Mouse (Mus musculus) myocyte (in vitro differentiated cells): ENCODE data around the gene Sppl3. TPM values are rescaled to one million over a fixed set of nuclear protein-coding genes. Genes with fewer than 3 reads are reported as not detected.
"Not testable (repeated sequence)": the region's sequence is repeated elsewhere in the genome, so short reads cannot be mapped to it uniquely, and the experiment has no call there.

Source experiments
- H3K27me3 ChIP-seq: one replicate; pipeline ENCODE4 v1.6.1; 2011; ENCODE audit not compliant: control insufficient read depth, insufficient read depth, insufficient read length
- H3K36me3 ChIP-seq: one replicate; pipeline ENCODE4 v1.6.1; 2011; ENCODE audit not compliant: control insufficient read depth, insufficient read depth
- H3K4me2 ChIP-seq: one replicate; pipeline ENCODE4 v1.6.1; 2011; ENCODE audit warnings: low read depth, control low read depth
- H3K4me3 ChIP-seq: one replicate; pipeline ENCODE4 v1.5.1; 2011; ENCODE audit warnings: mild to moderate bottlenecking, control low read depth, moderate library complexity
- H3K79me2 ChIP-seq: one replicate; pipeline ENCODE4 v1.6.1; 2011; ENCODE audit not compliant: control insufficient read depth, insufficient read depth
- H3ac ChIP-seq: one replicate; pipeline ENCODE4 v1.6.1; 2011; ENCODE audit not compliant: control insufficient read depth, insufficient read length
- CEBPB ChIP-seq: IDR thresholded peaks from 2 replicates; pipeline ENCODE4 v1.6.1; 2011; ENCODE audit warnings: mild to moderate bottlenecking, moderate library complexity; ENCODE audit not compliant: poor library complexity, insufficient read depth, severe bottlenecking
- E2F4 ChIP-seq: IDR thresholded peaks from one replicate; pipeline ENCODE4 v1.6.1; 2011; ENCODE audit warnings: mild to moderate bottlenecking, control low read depth, moderate library complexity; ENCODE audit not compliant: insufficient read depth
- MAX ChIP-seq: IDR thresholded peaks from one replicate; pipeline ENCODE4 v1.6.1; 2011; ENCODE audit warnings: low read depth, mild to moderate bottlenecking, control low read depth
- MYOD1 ChIP-seq, 3 experiments: IDR thresholded peaks; one replicate each; pipeline ENCODE4 v1.6.1; 2011; ENCODE audit warnings: control low read depth in 2 of 3, low read depth in 2 of 3, mild to moderate bottlenecking in 2 of 3, moderate library complexity in 1 of 3; ENCODE audit not compliant: insufficient read length in 2 of 3, control insufficient read depth in 1 of 3
- MYOG ChIP-seq, 3 experiments: IDR thresholded peaks; one replicate each; pipeline ENCODE4 v1.6.1; 2011; ENCODE audit warnings: control low read depth in 2 of 3, low read depth in 2 of 3, mild to moderate bottlenecking in 2 of 3; ENCODE audit not compliant: insufficient read length in 2 of 3, control insufficient read depth in 1 of 3, insufficient read depth in 1 of 3
- POLR2A ChIP-seq: IDR thresholded peaks from one replicate; pipeline ENCODE4 v1.6.1; 2011; ENCODE audit warnings: low read depth, mild to moderate bottlenecking, control low read depth, moderate library complexity; ENCODE audit not compliant: insufficient read length
- POLR2AphosphoS2 ChIP-seq: IDR thresholded peaks from one replicate; pipeline ENCODE4 v1.6.1; 2011; ENCODE audit warnings: low read depth, control low read depth; ENCODE audit not compliant: insufficient read length
- REST ChIP-seq: IDR thresholded peaks from one replicate; pipeline ENCODE4 v1.6.1; 2011; ENCODE audit warnings: mild to moderate bottlenecking, control low read depth, moderate library complexity; ENCODE audit not compliant: insufficient read depth, insufficient read length
- SRF ChIP-seq: IDR thresholded peaks from one replicate; pipeline ENCODE4 v1.6.1; 2011; ENCODE audit warnings: low read depth; ENCODE audit not compliant: control insufficient read depth, insufficient read length
- TCF12 ChIP-seq: IDR thresholded peaks from one replicate; pipeline ENCODE4 v1.6.1; 2011; ENCODE audit warnings: mild to moderate bottlenecking, control low read depth; ENCODE audit not compliant: poor library complexity, insufficient read depth, severe bottlenecking
- TCF3 ChIP-seq: IDR thresholded peaks from one replicate; pipeline ENCODE4 v1.6.1; 2011; ENCODE audit warnings: low read depth, control low read depth; ENCODE audit not compliant: insufficient read length
- USF1 ChIP-seq: IDR thresholded peaks from one replicate; pipeline ENCODE4 v1.6.1; 2011; ENCODE audit warnings: low read depth, mild to moderate bottlenecking, control low read depth, moderate library complexity
- polyA plus RNA-seq: library from polyadenylated mRNA; unstranded; fragments of >200 nt; fragmentation: generic; extraction: Trizol; gene quantifications from one replicate; pipeline ENCODE4 v1.2.1, GENCODE M21; 2012; ENCODE audit warnings: missing spikeins

Sppl3 gene
- polyA plus RNA-seq, 1 experiment = 24.9 TPM

DNA sequence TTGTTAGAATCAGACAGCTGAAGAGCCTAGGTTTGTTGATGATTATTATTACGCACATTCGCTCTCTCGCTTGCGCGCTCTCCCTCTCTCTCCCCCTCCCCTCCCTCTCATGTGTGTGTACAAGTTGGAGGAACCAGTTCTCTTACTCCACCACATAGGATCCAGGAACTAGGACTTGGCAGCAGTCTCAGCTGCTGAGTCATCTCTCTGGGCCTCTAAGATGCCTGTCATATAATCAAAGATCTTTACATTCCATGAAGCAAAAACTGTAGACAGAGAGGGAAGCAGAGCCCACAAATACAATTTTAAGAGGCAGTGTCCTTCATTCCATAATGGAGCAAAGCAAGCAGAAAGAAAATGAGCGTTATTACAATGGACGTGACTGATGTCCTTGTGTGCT, 61.2 kb downstream of the Sppl3 start:
- Histone ChIP-seq H3ac (no peak overlapping the region), H3K4me2 (no peak overlapping the region), H3K79me2 (peaks cover 44% of the 10 kb centered on the region), H3K36me3 (no peaks in the 10 kb centered on the region), H3K4me3 (no peak overlapping the region), H3K27me3 (no peaks in the 10 kb centered on the region)
- TF ChIP-seq REST (no peak), MYOD1 (IDR thresholded peaks at IDR 0.05; ENCODE audit: control insufficient read depth in 1 of 3, insufficient read length in 2 of 3, low read depth in 2 of 3) (no peak), TCF3 (no peak), SRF (no peak), MAX (no peak), USF1 (no peak), POLR2AphosphoS2 (no peak), E2F4 (no peak), POLR2A (no peak), MYOG (IDR thresholded peaks at IDR 0.05; ENCODE audit: control insufficient read depth in 1 of 3, insufficient read depth in 1 of 3, insufficient read length in 2 of 3, low read depth in 2 of 3) (no peak), TCF12 (no peak), CEBPB (no peak)

DNA sequence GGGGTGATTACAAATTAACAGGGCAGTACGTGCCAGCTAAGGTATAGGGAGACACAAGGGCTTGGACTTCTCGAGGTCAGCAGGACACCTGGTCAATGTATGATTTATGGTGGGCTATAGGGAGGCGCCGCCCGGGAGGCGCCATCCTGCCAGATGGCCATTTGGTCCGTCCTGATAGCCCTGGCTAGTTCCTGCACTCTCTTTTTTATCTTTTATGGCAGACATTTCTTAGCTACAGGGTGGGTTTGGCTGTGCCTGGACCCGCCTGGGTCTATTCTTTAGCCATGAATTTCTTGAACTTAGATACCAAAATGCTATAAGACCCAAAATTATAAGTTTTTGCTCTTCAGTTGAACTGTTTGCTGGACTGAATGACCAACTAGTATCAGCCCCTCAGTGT, 62.4 kb downstream of the Sppl3 start:
- H3ac ChIP-seq, H3K36me3 ChIP-seq, H3K4me3 ChIP-seq, H3K4me2 ChIP-seq, H3K27me3 ChIP-seq: not testable (repeated sequence)
- H3K79me2 ChIP-seq = peaks cover 44% of the 10 kb centered on the region

DNA sequence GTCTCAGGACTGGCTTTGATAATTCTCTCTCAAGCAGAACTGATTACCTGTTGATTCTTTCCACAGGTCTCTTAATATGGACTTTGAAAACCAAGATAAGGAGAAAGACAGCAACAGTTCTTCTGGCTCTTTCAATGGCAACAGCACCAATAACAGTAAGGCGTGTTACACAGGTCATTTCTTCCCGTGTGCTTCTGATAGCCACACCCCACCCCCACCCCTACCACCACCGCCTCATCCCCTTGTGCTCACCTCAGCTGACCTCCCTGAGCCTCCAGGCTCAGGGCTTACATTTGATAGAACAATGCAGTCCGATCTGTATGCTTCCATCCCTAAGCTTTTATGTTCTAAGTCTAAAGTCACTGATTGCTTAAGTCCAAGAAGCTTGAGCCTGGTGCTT, 63.8 kb downstream of the Sppl3 start:
- H3K79me2 ChIP-seq = peaks cover 36% of the 10 kb centered on the region
- no peak overlapping the region for H3K4me2 ChIP-seq
- no peak overlapping the region for H3K4me3 ChIP-seq
- H3K36me3 ChIP-seq = no peaks in the 10 kb centered on the region
- no peak for TF ChIP-seq TCF3
- no peak for TF ChIP-seq USF1
- TF ChIP-seq SRF = no peak
- TF ChIP-seq MYOD1 (IDR thresholded peaks at IDR 0.05; ENCODE audit: control insufficient read depth in 1 of 3, insufficient read length in 2 of 3, low read depth in 2 of 3) = no peak
- TF ChIP-seq CEBPB = no peak
- no peaks in the 10 kb centered on the region for H3K27me3 ChIP-seq
- H3ac ChIP-seq = no peak overlapping the region

DNA sequence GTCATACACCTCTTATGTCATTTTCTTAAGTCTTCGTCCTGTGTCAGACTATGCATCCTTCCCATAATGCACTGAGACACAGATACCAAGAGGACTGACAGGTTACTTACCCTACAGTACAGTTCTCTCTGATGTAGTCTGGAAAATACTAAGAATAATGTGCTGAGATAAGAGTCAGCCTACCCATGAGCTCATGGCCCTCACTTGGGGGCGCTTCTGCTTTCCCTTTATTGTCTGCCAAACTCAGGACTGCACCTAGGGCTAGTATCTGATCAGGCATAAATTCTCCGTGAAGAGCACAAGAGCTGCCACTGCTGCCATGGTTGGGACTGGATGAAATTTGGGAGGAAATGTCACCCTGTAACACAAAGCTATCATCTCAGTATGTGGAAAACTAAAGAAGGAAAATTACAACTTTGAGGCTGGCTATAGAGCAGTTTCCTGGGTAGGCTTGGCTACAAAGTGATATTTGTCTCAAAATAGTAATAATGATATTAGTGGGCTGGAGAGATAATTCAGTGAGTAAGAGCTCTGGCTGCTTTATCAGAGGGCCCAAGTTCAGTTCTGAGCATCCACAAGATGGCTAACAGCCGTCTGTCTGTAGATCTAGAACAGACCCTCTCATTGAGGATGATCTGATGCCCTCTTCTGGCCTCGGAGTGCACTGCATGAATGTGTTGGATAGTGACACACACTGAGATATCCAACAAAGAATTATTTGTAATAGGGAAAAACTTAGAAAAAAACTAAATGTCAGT, 65.4 kb downstream of the Sppl3 start:
- H3K36me3 ChIP-seq = no peaks in the 10 kb centered on the region
- H3K79me2 ChIP-seq = peaks cover 25% of the 10 kb centered on the region
- H3ac ChIP-seq = no peak overlapping the region
- no peak overlapping the region for H3K4me2 ChIP-seq
- no peaks in the 10 kb centered on the region for H3K27me3 ChIP-seq
- no peak overlapping the region for H3K4me3 ChIP-seq
- no peak for TF ChIP-seq CEBPB
- TF ChIP-seq TCF12 = no peak
- TF ChIP-seq MYOG (IDR thresholded peaks at IDR 0.05; ENCODE audit: control insufficient read depth in 1 of 3, insufficient read depth in 1 of 3, insufficient read length in 2 of 3, low read depth in 2 of 3) = no peak
- no peak for TF ChIP-seq SRF
- no peak for TF ChIP-seq REST
- TF ChIP-seq MAX = no peak
- no peak for TF ChIP-seq POLR2AphosphoS2

DNA sequence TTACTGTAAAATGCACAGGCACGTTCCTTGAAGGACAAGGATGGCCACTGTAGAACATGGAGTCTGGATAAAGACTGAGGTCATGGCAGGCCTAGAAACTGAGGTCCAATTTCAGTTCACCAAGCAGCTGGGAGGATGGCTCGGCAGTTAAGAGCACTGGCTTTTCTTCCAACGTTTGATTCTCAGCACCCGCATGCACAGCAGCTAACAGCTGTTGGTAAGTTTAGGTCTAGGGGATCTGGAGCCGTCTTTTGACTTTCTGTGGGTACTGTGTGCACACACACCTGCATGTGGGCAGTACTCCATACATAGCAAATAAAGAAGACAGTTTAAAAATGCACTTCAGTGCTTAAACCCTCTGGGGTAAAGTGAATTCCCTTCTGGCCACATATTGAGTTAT, 70.7 kb downstream of the Sppl3 start:
- Histone ChIP-seq H3K79me2 (peaks cover 10% of the 10 kb centered on the region), H3K4me2 (no peak overlapping the region), H3K36me3 (peaks cover 21% of the 10 kb centered on the region), H3K27me3 (no peaks in the 10 kb centered on the region), H3ac (no peak overlapping the region), H3K4me3 (no peak overlapping the region)
- TF ChIP-seq SRF (no peak), POLR2A (no peak), MYOD1 (IDR thresholded peaks at IDR 0.05; ENCODE audit: control insufficient read depth in 1 of 3, insufficient read length in 2 of 3, low read depth in 2 of 3) (no peak), USF1 (no peak), MAX (no peak), REST (no peak), CEBPB (no peak), POLR2AphosphoS2 (no peak), MYOG (IDR thresholded peaks at IDR 0.05; ENCODE audit: control insufficient read depth in 1 of 3, insufficient read depth in 1 of 3, insufficient read length in 2 of 3, low read depth in 2 of 3) (no peak), TCF12 (no peak), TCF3 (no peak), E2F4 (no peak)
